Mouse (Mus musculus): Measurements from ENCODE around the gene Aven. TPM values are rescaled to one million over a fixed set of nuclear protein-coding genes. Genes with fewer than 3 reads are reported as not detected.

The Aven gene
- total and polyA plus RNA-seq, 3 experiments, result 5.8 to 18.4 (median 16.9) TPM

- Histone ChIP-seq H3K27me3 (ENCODE audit: control insufficient read depth, insufficient read depth, low read length) (no peaks in the 10 kb centered on the region), H3K4me3 (no peak overlapping the region)
- intact Hi-C loops (cut with DNase I), result no loop called here
These were observed 24.5 kb downstream of the Aven start for GRCm38 (mm10) chr2:112517218-112517617.

GRCm38 (mm10) chr2:112518541-112518940, 25.8 kb downstream of the Aven start:
- TF ChIP-seq POLR2A (IDR thresholded peaks at IDR 0.05; ENCODE audit: insufficient read depth, low read depth, low read length) (no peak), CTCF (IDR thresholded peaks at IDR 0.05) (0 out of 2 replicates have a peak, but pooled peaks have one; percentile 20)
- no peaks in the 10 kb centered on the region for H3K36me3 ChIP-seq (ENCODE audit: control insufficient read depth, insufficient read depth, low read length)
- no peaks in the 10 kb centered on the region for H3K27me3 ChIP-seq (ENCODE audit: control insufficient read depth, insufficient read depth, low read length)
- intact Hi-C loops (cut with DNase I), result no loop called here
- H3K27ac ChIP-seq, result no peak overlapping the region
- H3K4me1 ChIP-seq (ENCODE audit: control insufficient read depth, insufficient read depth, low read length), result no peaks in the 10 kb centered on the region
- H3K9ac ChIP-seq (ENCODE audit: low read depth, low read length), result no peak overlapping the region
- H3K4me3 ChIP-seq, result no peak overlapping the region
- no peaks in the 10 kb centered on the region for H3K79me2 ChIP-seq (replicated peaks; ENCODE audit: control insufficient read depth, insufficient read depth, low read length)
- no peak for DNase-seq

More at GRCm38 (mm10) chr2:112517218-112517617, 24.5 kb downstream of the Aven start:
- WGBS, result 75% methylated on average over 3 of the region's 3 CpGs
- no peak overlapping the region for H3K9ac ChIP-seq (ENCODE audit: low read depth, low read length)
- H3K79me2 ChIP-seq (replicated peaks; ENCODE audit: control insufficient read depth, insufficient read depth, low read length), result no peaks in the 10 kb centered on the region
- no peak for TF ChIP-seq POLR2A (IDR thresholded peaks at IDR 0.05; ENCODE audit: insufficient read depth, low read depth, low read length)
- no peak for TF ChIP-seq CTCF (IDR thresholded peaks at IDR 0.05)
- no peak for TF ChIP-seq EP300 (IDR thresholded peaks at IDR 0.05; ENCODE audit: insufficient read depth, low read depth, low read length)
- H3K27ac ChIP-seq, result no peak overlapping the region
- no peaks in the 10 kb centered on the region for H3K36me3 ChIP-seq (ENCODE audit: control insufficient read depth, insufficient read depth, low read length)
- DNase-seq, result no peak
- H3K4me1 ChIP-seq (ENCODE audit: control insufficient read depth, insufficient read depth, low read length), result no peaks in the 10 kb centered on the region

GRCm38 (mm10) chr2:112520526-112521482, 28.0 kb downstream of the Aven start:
- Histone ChIP-seq H3K79me2 (replicated peaks; ENCODE audit: control insufficient read depth, insufficient read depth, low read length) (no peaks in the 10 kb centered on the region), H3K9ac (ENCODE audit: low read depth, low read length) (no peak overlapping the region), H3K27me3 (ENCODE audit: control insufficient read depth, insufficient read depth, low read length) (no peaks in the 10 kb centered on the region), H3K27ac (no peak overlapping the region), H3K4me1 (ENCODE audit: control insufficient read depth, insufficient read depth, low read length) (no peaks in the 10 kb centered on the region), H3K36me3 (ENCODE audit: control insufficient read depth, insufficient read depth, low read length) (no peaks in the 10 kb centered on the region), H3K4me3 (no peak overlapping the region)
- DNase-seq, result no peak
- TF ChIP-seq CTCF (IDR thresholded peaks at IDR 0.05), result 0 out of 2 replicates have a peak, but pooled peaks have one; percentile 10
- no peak for TF ChIP-seq EP300 (IDR thresholded peaks at IDR 0.05; ENCODE audit: insufficient read depth, low read depth, low read length)
- intact Hi-C loops (cut with DNase I), result no loop called here
- WGBS, result 86% methylated on average over 4 of the region's 4 CpGs

DNA sequence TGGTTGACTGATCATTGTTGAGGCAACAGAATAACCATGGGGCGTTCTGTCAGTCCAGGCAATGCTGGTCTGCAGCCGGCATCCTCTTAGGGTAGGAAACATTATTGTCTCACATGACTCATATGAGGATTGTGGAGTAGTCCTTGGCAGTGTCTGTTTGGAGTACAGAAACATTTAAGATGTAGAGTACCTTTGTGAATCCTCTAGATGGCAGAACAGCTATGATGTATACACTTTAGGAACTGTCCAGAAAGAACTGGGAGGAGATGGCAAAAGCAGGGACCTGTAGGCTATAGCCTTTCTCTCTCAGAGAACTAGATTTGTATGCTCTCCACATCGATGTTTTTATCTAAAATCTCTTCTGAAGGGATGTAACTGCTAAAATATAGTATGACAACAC, 34.2 kb downstream of the Aven start:
- Histone ChIP-seq H3K36me3 (ENCODE audit: control insufficient read depth, insufficient read depth, low read length) (no peaks in the 10 kb centered on the region), H3K79me2 (replicated peaks; ENCODE audit: control insufficient read depth, insufficient read depth, low read length) (no peaks in the 10 kb centered on the region; the same call in 1 of the 2 replicates), H3K9ac (ENCODE audit: low read depth, low read length) (no peak overlapping the region), H3K27me3 (ENCODE audit: control insufficient read depth, insufficient read depth, low read length) (no peaks in the 10 kb centered on the region), H3K4me1 (ENCODE audit: control insufficient read depth, insufficient read depth, low read length) (no peaks in the 10 kb centered on the region), H3K27ac (no peak overlapping the region), H3K4me3 (no peak overlapping the region)
- 87% methylated on average over 3 of the region's 3 CpGs for WGBS
- intact Hi-C loops (cut with DNase I), result no loop called here
- TF ChIP-seq EP300 (IDR thresholded peaks at IDR 0.05; ENCODE audit: insufficient read depth, low read depth, low read length) (no peak), CTCF (IDR thresholded peaks at IDR 0.05) (no peak), POLR2A (IDR thresholded peaks at IDR 0.05; ENCODE audit: insufficient read depth, low read depth, low read length) (no peak)
- DNase-seq, result no peak

DNA sequence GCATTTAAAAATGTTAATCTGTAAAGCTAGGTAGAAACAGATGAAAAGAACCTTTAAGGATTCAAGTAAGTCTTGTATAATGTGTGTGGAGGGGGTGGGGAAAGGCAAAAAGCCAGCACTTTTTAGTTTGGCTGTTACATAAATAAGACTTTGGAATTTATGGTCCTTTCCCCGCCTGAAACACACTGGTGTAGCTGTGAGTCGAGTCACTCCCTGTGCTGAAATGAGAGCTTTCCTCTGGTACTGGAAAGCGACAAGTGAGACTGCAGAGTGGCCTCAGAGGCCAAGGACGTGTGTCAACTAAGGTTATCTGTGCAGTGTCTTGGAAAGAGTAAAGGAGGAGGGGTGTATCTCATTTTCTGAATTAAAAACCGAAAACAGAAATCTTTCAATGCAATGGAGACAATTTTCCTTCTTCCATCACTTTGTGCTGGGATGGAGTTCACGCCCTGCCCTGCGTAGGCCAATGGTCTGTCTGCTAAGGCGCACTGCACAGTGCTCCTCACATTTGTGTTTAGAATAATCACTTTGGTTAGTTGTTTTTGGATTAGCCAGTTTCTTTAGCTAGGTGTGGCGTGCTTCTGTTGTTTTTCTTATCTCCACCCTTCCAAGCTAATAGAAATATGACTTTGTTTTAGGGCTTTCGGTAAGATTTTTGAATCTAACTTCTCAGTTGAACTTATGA, 40.2 kb downstream of the Aven start:
- no peaks in the 10 kb centered on the region for H3K27me3 ChIP-seq (ENCODE audit: control insufficient read depth, insufficient read depth, low read length)
- TF ChIP-seq CTCF (IDR thresholded peaks at IDR 0.05) (no peak), EP300 (IDR thresholded peaks at IDR 0.05; ENCODE audit: insufficient read depth, low read depth, low read length) (no peak), POLR2A (IDR thresholded peaks at IDR 0.05; ENCODE audit: insufficient read depth, low read depth, low read length) (no peak)
- H3K27ac ChIP-seq, result no peak overlapping the region
- no peaks in the 10 kb centered on the region for H3K4me1 ChIP-seq (ENCODE audit: control insufficient read depth, insufficient read depth, low read length)
- no peaks in the 10 kb centered on the region for H3K36me3 ChIP-seq (ENCODE audit: control insufficient read depth, insufficient read depth, low read length)
- WGBS, result 68% methylated on average over 10 of the region's 10 CpGs
- no peak overlapping the region for H3K4me3 ChIP-seq
- intact Hi-C loops (cut with DNase I), result no loop called here
- H3K9ac ChIP-seq (ENCODE audit: low read depth, low read length), result no peak overlapping the region
- no peak for DNase-seq
- H3K79me2 ChIP-seq (replicated peaks; ENCODE audit: control insufficient read depth, insufficient read depth, low read length), result no peaks in the 10 kb centered on the region
